Mouse (Mus musculus): ENCODE results near the gene Sult4a1.
"Not testable (repeated sequence)": the region's sequence is repeated elsewhere in the genome, so short reads cannot be mapped to it uniquely, and the experiment has no call there.

Sult4a1 gene

GRCm38 (mm10) chr15:84105105-84105923, at the start of gene Sult4a1:
Gene Sult4a1, minus strand, starts transcription at chr15:84105754.
- peak; percentile 46 for DNase-seq (ENCODE audit: low spot score)

GRCm38 (mm10) chr15:84140929-84141328, 35.4 kb upstream of the Sult4a1 start:
- DNase-seq (ENCODE audit: low spot score), result no peak

- DNase-seq (ENCODE audit: low spot score), result no peak
Measured at GRCm38 (mm10) chr15:84140109-84140508, 34.6 kb upstream of the Sult4a1 start.

- no peak for DNase-seq (ENCODE audit: low spot score)
Measured at GRCm38 (mm10) chr15:84139592-84140005, 34.0 kb upstream of the Sult4a1 start.

- no peak for DNase-seq (ENCODE audit: low spot score)
Measured at GRCm38 (mm10) chr15:84136473-84137415, 31.2 kb upstream of the Sult4a1 start.

GRCm38 (mm10) chr15:84135472-84135871, 29.9 kb upstream of the Sult4a1 start:
- peak; percentile 61 for DNase-seq (ENCODE audit: low spot score)

- DNase-seq (ENCODE audit: low spot score), result no peak
Measured at GRCm38 (mm10) chr15:84133440-84133839, 27.9 kb upstream of the Sult4a1 start.

- no peak for DNase-seq (ENCODE audit: low spot score)
Measured at GRCm38 (mm10) chr15:84131971-84132370, 26.4 kb upstream of the Sult4a1 start.

GRCm38 (mm10) chr15:84131096-84131786, 25.7 kb upstream of the Sult4a1 start:
- DNase-seq (ENCODE audit: low spot score), result no peak

GRCm38 (mm10) chr15:84126871-84127270, 21.3 kb upstream of the Sult4a1 start:
- no peak for DNase-seq (ENCODE audit: low spot score)

GRCm38 (mm10) chr15:84126447-84126846, 20.9 kb upstream of the Sult4a1 start:
- DNase-seq (ENCODE audit: low spot score), result no peak

- DNase-seq (ENCODE audit: low spot score), result no peak
Measured at GRCm38 (mm10) chr15:84124086-84124485, 18.5 kb upstream of the Sult4a1 start.

- no peak for DNase-seq (ENCODE audit: low spot score)
Measured at GRCm38 (mm10) chr15:84123075-84123474, 17.5 kb upstream of the Sult4a1 start, which contains the start of gene Pnpla5. Gene Pnpla5, minus strand, starts transcription at chr15:84123175.

GRCm38 (mm10) chr15:84121036-84121435, 15.5 kb upstream of the Sult4a1 start:
- DNase-seq (ENCODE audit: low spot score), result no peak

- DNase-seq (ENCODE audit: low spot score), result peak; percentile 50
Measured at GRCm38 (mm10) chr15:84120612-84121011, 15.1 kb upstream of the Sult4a1 start.

- no peak for DNase-seq (ENCODE audit: low spot score)
Measured at GRCm38 (mm10) chr15:84116466-84116865, 10.9 kb upstream of the Sult4a1 start.

GRCm38 (mm10) chr15:84115727-84116126, 10.2 kb upstream of the Sult4a1 start:
- peak; percentile 43 for DNase-seq (ENCODE audit: low spot score)

- no peak for DNase-seq (ENCODE audit: low spot score)
Measured at GRCm38 (mm10) chr15:84113873-84114272, 8.3 kb upstream of the Sult4a1 start.

GRCm38 (mm10) chr15:84108899-84109298, 3.3 kb upstream of the Sult4a1 start:
- peak; percentile 69 for DNase-seq (ENCODE audit: low spot score)

GRCm38 (mm10) chr15:84105924-84106500, 458 bp upstream of the Sult4a1 start:
- DNase-seq (ENCODE audit: low spot score), result no peak

- DNase-seq (ENCODE audit: low spot score), result no peak
Measured at GRCm38 (mm10) chr15:84104626-84105025, 928 bp downstream of the Sult4a1 start.

GRCm38 (mm10) chr15:84097536-84097935, 8.0 kb downstream of the Sult4a1 start:
- DNase-seq (ENCODE audit: low spot score), result not testable (repeated sequence)

All from retina, embryonic 14.5 days (tissue).